Mouse (Mus musculus) heart, adult 2 months (tissue): ENCODE data around the gene Gm20517.

Experiments
- CTCF ChIP-seq: fragments of 200-600 bp; IDR thresholded peaks from 2 replicates; pipeline ENCODE4 v1.8.1; 2022; ENCODE audit warnings: antibody characterized with exemption, mild to moderate bottlenecking, moderate library complexity
- POLR2A ChIP-seq: fragments of 200-500 bp; IDR thresholded peaks from 2 replicates; pipeline ENCODE4 v1.6.1; 2011; ENCODE audit warnings: mild to moderate bottlenecking, low read depth, low read length, control low read depth; ENCODE audit not compliant: insufficient read depth

DNA sequence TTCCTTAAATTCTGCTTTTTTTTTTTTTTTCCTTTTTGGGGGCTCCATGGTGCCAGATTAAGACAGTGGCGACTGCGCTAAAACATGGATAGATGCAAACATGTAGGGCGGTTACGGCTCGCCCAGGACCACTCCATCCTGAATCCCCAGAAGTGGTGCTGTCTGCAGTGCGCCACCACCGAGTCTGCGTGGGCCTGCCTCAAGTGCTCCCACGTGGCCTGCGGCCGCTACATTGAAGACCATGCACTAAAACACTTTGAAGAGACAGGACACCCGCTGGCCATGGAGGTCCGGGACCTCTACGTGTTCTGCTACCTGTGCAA lies 60.6 kb downstream of the Gm20517 start:
- TF ChIP-seq CTCF (no peak), POLR2A (no peak)
